Mouse (Mus musculus) CH12.LX (cell line): ENCODE data around the gene C3. TPM values are rescaled to one million over a fixed set of nuclear protein-coding genes. Genes with fewer than 3 reads are reported as not detected.

Experiments used
- DNase-seq: peaks from one replicate; pipeline ENCODE4 v3.0.0-alpha.2; 2013; ENCODE audit errors: extremely low read depth
- H3K27ac ChIP-seq: 2 replicates; pipeline ENCODE4 v1.5.1; 2012; ENCODE audit warnings: low read depth, mild to moderate bottlenecking, control low read depth, moderate library complexity; ENCODE audit not compliant: insufficient read depth
- H3K27me3 ChIP-seq: replicated peaks from 2 replicates; pipeline ENCODE3; 2012; ENCODE audit warnings: inconsistent platforms
- H3K36me3 ChIP-seq, 2 experiments: replicated peaks in 1 of 2; 2 replicates each; pipeline versions ENCODE3 to v1.6.1; 2012; ENCODE audit warnings: inconsistent platforms in 1 of 2, low read length in 1 of 2, mild to moderate bottlenecking in 1 of 2, mixed read lengths in 1 of 2, moderate library complexity in 1 of 2; ENCODE audit not compliant: control insufficient read depth in 1 of 2, insufficient read depth in 1 of 2
- H3K4me1 ChIP-seq, 2 experiments: 2 replicates each; pipeline ENCODE4 v1.6.1; 2012; ENCODE audit warnings: inconsistent platforms in 1 of 2, moderate library complexity in 1 of 2; ENCODE audit not compliant: insufficient read depth in 2 of 2, control insufficient read depth in 1 of 2
- H3K4me2 ChIP-seq: 2 replicates; pipeline ENCODE4 v1.6.1; 2012; ENCODE audit warnings: low read depth, mild to moderate bottlenecking, control low read depth; ENCODE audit not compliant: poor library complexity, insufficient read depth, severe bottlenecking
- H3K4me3 ChIP-seq, 3 experiments: fragments of 150-350 bp in 1 of 3; sonication (generic) in 1 of 3; replicated peaks in 1 of 3; 2 replicates each; pipeline versions ENCODE3 to v1.5.1; 2011 to 2012; ENCODE audit warnings: low read depth in 2 of 3, low read length in 2 of 3, mild to moderate bottlenecking in 2 of 3, moderate library complexity in 2 of 3, control low read depth in 1 of 3, improper control_type of control experiment in 1 of 3, inconsistent platforms in 1 of 3, mixed read lengths in 1 of 3; ENCODE audit not compliant: poor library complexity in 1 of 3
- H3K79me2 ChIP-seq: replicated peaks from 2 replicates; pipeline ENCODE4 v1.6.1; 2012; ENCODE audit warnings: mild to moderate bottlenecking, moderate library complexity; ENCODE audit not compliant: control insufficient read depth, poor library complexity, insufficient read depth, severe bottlenecking; ENCODE audit errors: extremely low read depth
- H3K9ac ChIP-seq: 2 replicates; pipeline ENCODE4 v1.6.1; 2012; ENCODE audit warnings: low read depth, mild to moderate bottlenecking, control low read depth, moderate library complexity; ENCODE audit not compliant: insufficient read depth
- H3K9me3 ChIP-seq: replicated peaks from 2 replicates; pipeline ENCODE3; 2012; ENCODE audit warnings: low read length, inconsistent platforms, mixed read lengths
- BHLHE40 ChIP-seq: IDR thresholded peaks from 2 replicates; pipeline ENCODE4 v1.6.1; 2011; ENCODE audit warnings: mild to moderate bottlenecking, low read depth, low read length, improper control_type of control experiment
- CHD2 ChIP-seq: IDR thresholded peaks from 2 replicates; pipeline ENCODE4 v1.6.1; 2011; ENCODE audit warnings: low read length, improper control_type of control experiment
- E2F4 ChIP-seq: IDR thresholded peaks from 2 replicates; pipeline ENCODE4 v1.6.1; 2011; ENCODE audit warnings: low read depth, low read length, improper control_type of control experiment; ENCODE audit not compliant: insufficient replicate concordance
- ELF1 ChIP-seq: IDR thresholded peaks from 2 replicates; pipeline ENCODE4 v1.6.1; 2014; ENCODE audit warnings: low read depth, mild to moderate bottlenecking, inconsistent platforms, low read length, improper control_type of control experiment
- EP300 ChIP-seq: IDR thresholded peaks from 2 replicates; pipeline ENCODE4 v1.6.1; 2011; ENCODE audit warnings: low read length, improper control_type of control experiment
- GABPA ChIP-seq: IDR thresholded peaks from 2 replicates; pipeline ENCODE4 v1.6.1; 2012; ENCODE audit warnings: low read depth, low read length, improper control_type of control experiment, inconsistent platforms; ENCODE audit not compliant: insufficient replicate concordance
- IRF4 ChIP-seq: IDR thresholded peaks from 2 replicates; pipeline ENCODE4 v1.6.1; 2014; ENCODE audit warnings: low read depth, mild to moderate bottlenecking, inconsistent platforms, low read length, improper control_type of control experiment
- JUN ChIP-seq: IDR thresholded peaks from 2 replicates; pipeline ENCODE4 v1.6.1; 2011; ENCODE audit warnings: low read depth, mild to moderate bottlenecking, low read length, improper control_type of control experiment, moderate library complexity; ENCODE audit not compliant: insufficient read depth
- JUND ChIP-seq: conservative IDR thresholded peaks from 2 replicates; pipeline ENCODE4 v1.6.1; 2011; ENCODE audit warnings: low read depth, low read length, improper control_type of control experiment
- KAT2A ChIP-seq: IDR thresholded peaks from 2 replicates; pipeline ENCODE4 v1.6.1; 2012; ENCODE audit warnings: low read length, improper control_type of control experiment, inconsistent platforms; ENCODE audit not compliant: insufficient replicate concordance
- MAFK ChIP-seq: IDR thresholded peaks from 2 replicates; pipeline ENCODE4 v1.6.1; 2011; ENCODE audit warnings: low read length, improper control_type of control experiment; ENCODE audit not compliant: insufficient replicate concordance
- MXI1 ChIP-seq: IDR thresholded peaks from 2 replicates; pipeline ENCODE4 v1.6.1; 2011; ENCODE audit warnings: mild to moderate bottlenecking, low read depth, low read length, improper control_type of control experiment
- NELFE ChIP-seq: IDR thresholded peaks from 2 replicates; pipeline ENCODE4 v1.6.1; 2011; ENCODE audit warnings: low read depth, low read length, improper control_type of control experiment
- PAX5 ChIP-seq: IDR thresholded peaks from 2 replicates; pipeline ENCODE4 v1.6.1; 2012; ENCODE audit warnings: low read length, inconsistent platforms, mixed read lengths
- POLR2A ChIP-seq: IDR thresholded peaks from 2 replicates; pipeline ENCODE4 v1.6.1; 2011; ENCODE audit warnings: low read depth, mild to moderate bottlenecking, improper control_type of control experiment, low read length
- RAD21 ChIP-seq: IDR thresholded peaks from 2 replicates; pipeline ENCODE4 v1.6.1; 2011; ENCODE audit warnings: low read depth, mild to moderate bottlenecking, low read length, improper control_type of control experiment, moderate library complexity
- RCOR1 ChIP-seq: conservative IDR thresholded peaks from 2 replicates; pipeline ENCODE4 v1.6.1; 2012; ENCODE audit warnings: low read depth, mild to moderate bottlenecking, inconsistent platforms, low read length, improper control_type of control experiment
- SIN3A ChIP-seq: IDR thresholded peaks from 2 replicates; pipeline ENCODE4 v1.6.1; 2012; ENCODE audit warnings: low read length, improper control_type of control experiment, inconsistent platforms
- SMC3 ChIP-seq: IDR thresholded peaks from 2 replicates; pipeline ENCODE4 v1.6.1; 2011; ENCODE audit warnings: low read depth, low read length, improper control_type of control experiment
- TCF12 ChIP-seq: IDR thresholded peaks from 2 replicates; pipeline ENCODE4 v1.6.1; 2014; ENCODE audit warnings: low read depth, mild to moderate bottlenecking, inconsistent platforms, low read length, improper control_type of control experiment
- UBTF ChIP-seq: IDR thresholded peaks from 2 replicates; pipeline ENCODE4 v1.6.1; 2012; ENCODE audit warnings: low read depth, mild to moderate bottlenecking, inconsistent platforms, low read length, improper control_type of control experiment, moderate library complexity
- USF1 ChIP-seq: IDR thresholded peaks from 2 replicates; pipeline ENCODE4 v1.6.1; 2014; ENCODE audit warnings: low read depth, mild to moderate bottlenecking, inconsistent platforms, low read length, improper control_type of control experiment
- USF2 ChIP-seq: conservative IDR thresholded peaks from 2 replicates; pipeline ENCODE4 v1.6.1; 2011; ENCODE audit warnings: low read depth, low read length, improper control_type of control experiment
- ZC3H11A ChIP-seq: IDR thresholded peaks from 2 replicates; pipeline ENCODE4 v1.6.1; 2012; ENCODE audit warnings: low read depth, mild to moderate bottlenecking, inconsistent platforms, low read length, improper control_type of control experiment
- ZKSCAN1 ChIP-seq: IDR thresholded peaks from 2 replicates; pipeline ENCODE4 v1.6.1; 2012; ENCODE audit warnings: low read depth, inconsistent platforms, low read length, improper control_type of control experiment, borderline replicate concordance
- ZMIZ1 ChIP-seq: IDR thresholded peaks from 2 replicates; pipeline ENCODE4 v1.6.1; 2012; ENCODE audit warnings: low read depth, mild to moderate bottlenecking, inconsistent platforms, low read length, improper control_type of control experiment
- dilution Hi-C: fragments of 300-500 bp; cut with MboI; formaldehyde crosslinking; loops from 2 replicates; pipeline ENCODE4 v1.14.3; 2020; ENCODE audit warnings: low sequenced_read_pairs; ENCODE audit not compliant: extremely low pct_unique_long_range_greater_than_20kb, extremely low pct_ligation_motif_present
- in situ Hi-C: fragments of 300-500 bp; cut with MboI; formaldehyde crosslinking; loops from 3 replicates; pipeline ENCODE4 v1.14.3; 2019; ENCODE audit warnings: low sequenced_read_pairs, low pct_ligation_motif_present, low pct_unique_long_range_greater_than_20kb, mixed read lengths
- polyA plus RNA-seq: library from polyadenylated mRNA; unstranded; fragments of >175 nt; gene quantifications from 2 replicates; pipeline ENCODE4 v1.2.1, GENCODE M21; 2012; ENCODE audit warnings: low read depth; ENCODE audit not compliant: insufficient read length
- total RNA-seq, 2 experiments: library from RNA; depleted of rRNA; stranded (reverse); fragments of 300-350 nt in 1 of 2; fragments of >200 nt in 1 of 2; gene quantifications; 2 replicates each; pipeline ENCODE4 v1.2.3; 2012 to 2014

The C3 gene
- total and polyA plus RNA-seq, 3 experiments, result 1.2 to 5.4 (median 3.9) TPM

- H3K9me3 ChIP-seq, result peaks cover 2% of the 10 kb centered on the region
- no peak overlapping the region for H3K4me3 ChIP-seq
- no peak overlapping the region for H3K9ac ChIP-seq
- H3K27ac ChIP-seq, result no peak overlapping the region
- dilution Hi-C loops, result no loop called here
- TF ChIP-seq MXI1 (no peak), MAFK (no peak), CHD2 (no peak), TCF12 (no peak), POLR2A (no peak), GABPA (no peak), EP300 (no peak), ZMIZ1 (no peak), NELFE (no peak), SIN3A (no peak), ZC3H11A (no peak), ZKSCAN1 (no peak)
- no peaks in the 10 kb centered on the region for H3K79me2 ChIP-seq
- peaks cover 6 to 12% of the 10 kb centered on the region in 2 experiments for H3K36me3 ChIP-seq
- DNase-seq, result no peak
- H3K27me3 ChIP-seq, result no peaks in the 10 kb centered on the region
- no peak overlapping the region for H3K4me2 ChIP-seq
- in situ Hi-C loops, result no loop called here
- peaks cover under 1 to 2% of the 10 kb centered on the region in 2 experiments; a peak in 2 of 4 replicates for H3K4me1 ChIP-seq
Observed at GRCm38 (mm10) chr17:57172378-57172777, 55.6 kb downstream of the C3 start.

GRCm38 (mm10) chr17:57170616-57171260 lies 57.2 kb downstream of the C3 start:
- no peaks in the 10 kb centered on the region for H3K79me2 ChIP-seq
- no peak for DNase-seq
- TF ChIP-seq EP300, result no peak
- TF ChIP-seq RCOR1, result no peak
- no peak for TF ChIP-seq ELF1
- TF ChIP-seq RAD21, result no peak
- TF ChIP-seq POLR2A, result no peak
- TF ChIP-seq IRF4, result no peak
- no peak for TF ChIP-seq E2F4
- TF ChIP-seq JUN, result no peak
- no peak for TF ChIP-seq BHLHE40
- TF ChIP-seq GABPA, result no peak
- no peak for TF ChIP-seq USF1
- no peak for TF ChIP-seq USF2
- no peak for TF ChIP-seq SMC3
- TF ChIP-seq JUND, result no peak
- no peak for TF ChIP-seq UBTF
- TF ChIP-seq PAX5, result no peak
- no peak for TF ChIP-seq KAT2A
- TF ChIP-seq, all 38 proteins: peak for 0
- H3K4me2 ChIP-seq, result no peak overlapping the region
- peaks cover 2% of the 10 kb centered on the region for H3K9me3 ChIP-seq
- H3K36me3 ChIP-seq, result peaks cover 6 to 13% of the 10 kb centered on the region in 2 experiments
- dilution Hi-C loops (no loop called here), in situ Hi-C loops (no loop called here)
- no peak overlapping the region for H3K9ac ChIP-seq
- peaks cover 7 to 16% of the 10 kb centered on the region in 2 experiments for H3K4me1 ChIP-seq
- H3K4me3 ChIP-seq, result no peak overlapping the region
- H3K27me3 ChIP-seq, result no peaks in the 10 kb centered on the region
- no peak overlapping the region for H3K27ac ChIP-seq
